Mouse (Mus musculus) cerebellum, postnatal 36 days (tissue): Measurements from ENCODE around the gene Ms4a2.

Experiments used
- DNase-seq, 2 experiments: peaks; one replicate each; pipeline ENCODE4 v3.0.0; 2021 to 2022; ENCODE audit warnings: mixed read lengths in 2 of 2

Gene Ms4a2

GRCm38 (mm10) chr19:11623551-11623950, at the start of gene Ms4a2:
Gene Ms4a2, minus strand, starts transcription at chr19:11623719.
- no peak for DNase-seq

GRCm38 (mm10) chr19:11661562-11661961, 38.0 kb upstream of the Ms4a2 start:
- DNase-seq: no peak

GRCm38 (mm10) chr19:11660459-11660858, 36.9 kb upstream of the Ms4a2 start, which contains the start of gene Oosp2:
Gene Oosp2, minus strand, starts transcription at chr19:11660559.
- DNase-seq: no peak

- no peak for DNase-seq
Observed at GRCm38 (mm10) chr19:11659142-11659541, 35.6 kb upstream of the Ms4a2 start.

GRCm38 (mm10) chr19:11649564-11649963, 26.0 kb upstream of the Ms4a2 start:
- DNase-seq: no peak

GRCm38 (mm10) chr19:11646166-11646565, 22.6 kb upstream of the Ms4a2 start:
- DNase-seq: no peak

GRCm38 (mm10) chr19:11640732-11641131, 17.2 kb upstream of the Ms4a2 start, which contains the start of gene Ms4a3:
Gene Ms4a3, minus strand, starts transcription at chr19:11640851.
- DNase-seq: no peak

GRCm38 (mm10) chr19:11639038-11639437, 15.5 kb upstream of the Ms4a2 start:
- no peak for DNase-seq

- DNase-seq: no peak
Observed at GRCm38 (mm10) chr19:11635572-11635971, 12.1 kb upstream of the Ms4a2 start.

GRCm38 (mm10) chr19:11634330-11634729, 10.8 kb upstream of the Ms4a2 start:
- no peak for DNase-seq

GRCm38 (mm10) chr19:11633732-11634131, 10.2 kb upstream of the Ms4a2 start:
- no peak for DNase-seq

GRCm38 (mm10) chr19:11625231-11625630, 1.7 kb upstream of the Ms4a2 start:
- no peak for DNase-seq

- no peak for DNase-seq
Observed at GRCm38 (mm10) chr19:11624800-11625199, 1.3 kb upstream of the Ms4a2 start.

- DNase-seq: no peak
Observed at GRCm38 (mm10) chr19:11617983-11618382, 5.5 kb downstream of the Ms4a2 start.

- no peak for DNase-seq
Observed at GRCm38 (mm10) chr19:11614805-11615204, 8.7 kb downstream of the Ms4a2 start.

- DNase-seq: peak; percentile 7 to 9
Observed at GRCm38 (mm10) chr19:11613776-11614443, 9.6 kb downstream of the Ms4a2 start.

- no peak for DNase-seq
Observed at GRCm38 (mm10) chr19:11613084-11613483, 10.4 kb downstream of the Ms4a2 start.

GRCm38 (mm10) chr19:11612293-11612692, 11.2 kb downstream of the Ms4a2 start:
- no peak for DNase-seq

GRCm38 (mm10) chr19:11611541-11611945, 12.0 kb downstream of the Ms4a2 start:
- peak; percentile 12 to 24 for DNase-seq

- peak; percentile 21 to 23 for DNase-seq
Observed at GRCm38 (mm10) chr19:11608172-11608571, 15.3 kb downstream of the Ms4a2 start.

GRCm38 (mm10) chr19:11604603-11605002, 18.9 kb downstream of the Ms4a2 start, which contains the start of gene Ms4a6d:
Gene Ms4a6d, minus strand, starts transcription at chr19:11604849.
- no peak for DNase-seq

- DNase-seq: no peak
Observed at GRCm38 (mm10) chr19:11602026-11602425, 21.5 kb downstream of the Ms4a2 start.

- no peak for DNase-seq
Observed at GRCm38 (mm10) chr19:11601349-11601748, 22.2 kb downstream of the Ms4a2 start.

- no peak for DNase-seq
Observed at GRCm38 (mm10) chr19:11589891-11590449, 33.5 kb downstream of the Ms4a2 start.
